Mouse (Mus musculus): ENCODE results near the gene Gstm7.
"Not testable (repeated sequence)": the region's sequence is repeated elsewhere in the genome, so short reads cannot be mapped to it uniquely, and the experiment has no call there.

Gene Gstm7

DNA sequence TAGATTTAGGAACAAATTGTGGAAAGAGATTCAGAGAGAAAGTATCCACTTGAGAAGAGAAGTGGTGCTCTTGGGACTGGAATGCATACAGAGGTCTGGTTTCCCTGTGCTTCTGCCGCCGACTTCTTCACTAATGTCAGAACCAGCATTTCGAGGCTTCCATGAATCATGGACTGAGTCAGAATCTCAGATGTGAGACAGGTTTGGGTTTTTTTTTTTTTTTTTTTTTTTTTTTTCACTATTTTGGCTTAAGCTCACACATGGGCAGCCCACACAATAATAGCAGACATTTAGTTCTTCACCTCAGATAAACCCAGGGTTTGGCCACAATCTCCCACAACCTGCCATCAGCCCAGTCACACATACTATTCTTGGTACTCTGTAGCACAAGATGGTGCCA lies 3.7 kb upstream of the Gstm7 start:
- no peak for DNase-seq (ENCODE audit: low spot score)

GRCm38 (mm10) chr3:107932128-107932527 lies 511 bp upstream of the Gstm7 start:
- no peak for DNase-seq (ENCODE audit: low spot score)

GRCm38 (mm10) chr3:107931134-107931533 lies 483 bp downstream of the Gstm7 start:
- DNase-seq (ENCODE audit: low spot score), result no peak

GRCm38 (mm10) chr3:107929731-107930130 lies 1.9 kb downstream of the Gstm7 start:
- DNase-seq (ENCODE audit: low spot score), result no peak

DNA sequence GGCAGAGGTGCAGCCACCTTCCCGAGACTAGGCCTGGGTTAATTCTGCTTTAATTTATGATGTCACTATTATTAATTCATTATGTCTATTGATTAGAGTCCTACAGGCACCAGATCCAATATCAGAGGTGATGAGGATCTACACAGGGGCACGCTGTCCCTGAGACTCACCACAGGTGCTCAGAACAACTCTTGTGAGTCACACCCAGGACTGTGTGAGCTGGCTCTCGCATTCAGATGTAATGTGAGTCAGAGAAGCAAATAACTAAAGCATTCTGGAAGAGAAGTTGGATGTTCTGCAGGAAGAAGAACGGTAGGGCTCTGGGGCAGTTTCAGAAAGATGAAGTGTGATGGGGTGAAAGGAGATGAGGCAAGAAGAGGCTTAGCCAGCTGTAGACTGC lies 2.4 kb downstream of the Gstm7 start:
- DNase-seq (ENCODE audit: low spot score), result no peak

- DNase-seq (ENCODE audit: low spot score), result no peak
Measured at GRCm38 (mm10) chr3:107928691-107929090, 2.9 kb downstream of the Gstm7 start.

DNA sequence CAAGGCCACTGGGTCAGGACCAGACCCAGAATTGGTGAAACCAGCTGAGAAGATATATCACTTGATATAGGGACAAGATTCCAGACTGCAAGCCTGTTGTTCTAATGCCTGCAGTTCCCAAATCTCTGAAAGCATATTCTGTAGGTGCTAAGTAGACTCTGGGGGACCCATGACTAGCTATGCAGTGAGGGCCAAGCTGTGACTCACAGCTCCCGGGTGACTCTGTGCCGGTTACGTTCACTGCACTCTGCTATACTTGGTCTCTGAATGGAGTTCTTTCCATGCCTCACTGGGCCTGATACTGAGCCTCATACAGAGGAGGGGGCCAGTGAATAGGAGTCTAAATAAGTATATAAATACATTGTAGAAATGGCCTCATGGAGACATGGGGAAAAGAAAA lies 3.8 kb downstream of the Gstm7 start:
- no peak for DNase-seq (ENCODE audit: low spot score)

GRCm38 (mm10) chr3:107925335-107925734 lies 6.3 kb downstream of the Gstm7 start:
- no peak for DNase-seq (ENCODE audit: low spot score)

DNA sequence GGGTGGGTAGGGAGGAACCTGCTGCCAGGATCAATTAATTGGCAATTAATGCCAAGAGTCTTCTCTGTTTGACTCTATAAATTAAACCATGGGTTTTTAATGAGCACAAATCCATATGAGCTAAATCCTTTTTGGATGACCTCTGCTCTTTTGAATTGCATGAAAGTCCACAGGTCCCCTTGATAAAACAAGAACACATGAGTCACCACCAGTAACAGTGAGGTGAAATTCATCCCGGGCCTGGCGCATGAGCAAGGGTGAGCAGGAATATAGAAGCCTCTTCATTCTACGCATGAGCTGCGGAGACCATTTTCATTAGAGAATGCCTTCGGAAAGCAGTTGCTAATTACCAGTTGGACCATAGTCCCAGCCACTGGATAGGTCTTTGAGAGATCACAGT lies 11.3 kb downstream of the Gstm7 start:
- DNase-seq (ENCODE audit: low spot score), result no peak

- DNase-seq (ENCODE audit: low spot score), result peak; percentile 73
Measured at GRCm38 (mm10) chr3:107917783-107918408, 13.7 kb downstream of the Gstm7 start.

DNA sequence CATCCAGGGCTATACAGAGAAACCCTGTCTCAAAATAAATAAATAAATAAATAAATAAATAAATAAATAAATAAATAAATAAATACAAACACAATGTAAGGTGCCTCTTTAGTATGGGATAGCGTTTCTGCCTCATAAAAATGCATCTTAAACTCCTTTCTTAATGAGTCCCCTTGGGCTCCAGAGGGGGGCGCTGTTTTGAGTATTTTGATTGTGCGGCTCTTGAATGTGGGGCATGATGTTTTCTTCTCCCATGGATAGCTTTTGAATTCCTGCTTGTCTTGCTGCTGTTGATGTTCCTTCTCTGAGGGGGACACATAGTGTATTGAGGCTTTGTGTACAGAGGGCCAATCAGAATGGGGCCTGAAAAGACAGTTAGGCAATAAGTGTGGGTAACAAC lies 14.5 kb downstream of the Gstm7 start:
- no peak for DNase-seq (ENCODE audit: low spot score)

DNA sequence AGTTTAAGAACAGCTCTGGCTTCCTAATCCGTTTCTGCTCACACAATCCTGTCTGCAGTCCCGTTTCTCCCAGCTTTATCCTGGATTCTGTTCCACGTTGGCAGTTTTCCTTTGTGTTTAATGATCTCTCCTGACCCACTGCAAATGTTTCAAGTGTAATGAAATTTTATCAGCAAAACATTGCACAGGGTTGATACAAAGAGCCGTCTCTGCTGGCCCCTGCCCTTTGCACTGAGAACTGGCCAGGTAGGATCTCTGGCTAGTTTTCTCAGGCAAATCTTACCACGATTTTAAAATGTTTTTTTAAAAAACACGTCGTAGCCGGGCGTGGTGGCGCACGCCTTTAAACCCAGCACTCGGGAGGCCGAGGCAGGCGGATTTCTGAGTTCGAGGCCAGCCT lies 14.9 kb downstream of the Gstm7 start:
- DNase-seq (ENCODE audit: low spot score), result no peak

DNA sequence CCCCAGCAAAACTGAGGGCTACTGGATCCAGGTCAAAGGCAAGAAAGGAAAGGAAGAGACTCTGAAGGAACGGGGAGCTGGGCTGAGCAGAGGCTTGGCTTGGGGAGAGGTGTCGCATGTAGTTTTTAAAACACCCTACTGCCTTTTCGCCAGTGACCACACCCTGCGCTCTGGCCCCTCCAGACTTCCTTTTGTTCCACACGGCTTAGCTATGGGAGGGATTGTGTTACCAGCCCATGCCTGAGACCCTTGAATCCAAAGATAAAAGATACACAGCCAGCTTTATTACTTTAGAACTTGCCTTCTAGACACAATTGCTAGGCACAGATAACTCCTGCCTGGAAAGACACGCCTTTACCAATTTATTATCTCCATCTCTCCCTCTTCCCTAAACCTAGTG lies 25.7 kb downstream of the Gstm7 start:
- no peak for DNase-seq (ENCODE audit: low spot score)

DNA sequence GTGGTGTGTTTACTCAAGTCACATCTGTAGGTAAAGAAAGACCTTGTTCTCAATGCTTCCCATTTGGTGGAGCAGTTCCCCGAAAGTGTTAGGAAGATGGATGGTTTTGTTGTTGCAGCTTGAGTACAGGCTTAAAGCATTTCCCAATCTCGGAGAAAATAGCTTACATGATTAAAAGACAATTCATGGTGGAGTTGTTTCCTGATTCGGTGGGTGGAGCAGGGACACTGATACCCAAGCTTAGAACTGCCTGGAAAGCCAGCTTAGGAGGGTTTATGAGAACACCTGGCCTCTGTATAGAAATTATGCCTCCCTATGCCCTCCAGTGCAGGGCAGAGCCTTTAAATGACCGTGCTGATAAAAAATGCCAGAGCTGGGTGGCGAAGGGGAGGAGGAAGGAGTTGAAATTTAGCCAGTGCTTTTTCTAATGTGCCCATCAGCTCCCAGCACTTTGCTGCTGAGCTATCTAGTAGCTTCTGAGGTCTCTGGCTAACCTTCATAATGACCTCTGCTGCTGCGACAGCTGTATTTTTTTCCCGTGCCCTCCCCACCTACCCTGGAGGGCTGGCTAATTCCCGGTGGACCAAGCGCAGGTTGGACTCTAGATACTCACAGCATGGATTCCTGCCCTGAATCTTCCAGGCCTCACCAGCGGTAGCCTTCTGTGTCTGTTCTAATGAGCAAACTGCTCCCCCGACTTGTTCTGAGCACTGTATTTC lies 30.5 kb downstream of the Gstm7 start:
- no peak for DNase-seq (ENCODE audit: low spot score)

GRCm38 (mm10) chr3:107898691-107899090 lies 32.9 kb downstream of the Gstm7 start:
- DNase-seq (ENCODE audit: low spot score), result no peak

DNA sequence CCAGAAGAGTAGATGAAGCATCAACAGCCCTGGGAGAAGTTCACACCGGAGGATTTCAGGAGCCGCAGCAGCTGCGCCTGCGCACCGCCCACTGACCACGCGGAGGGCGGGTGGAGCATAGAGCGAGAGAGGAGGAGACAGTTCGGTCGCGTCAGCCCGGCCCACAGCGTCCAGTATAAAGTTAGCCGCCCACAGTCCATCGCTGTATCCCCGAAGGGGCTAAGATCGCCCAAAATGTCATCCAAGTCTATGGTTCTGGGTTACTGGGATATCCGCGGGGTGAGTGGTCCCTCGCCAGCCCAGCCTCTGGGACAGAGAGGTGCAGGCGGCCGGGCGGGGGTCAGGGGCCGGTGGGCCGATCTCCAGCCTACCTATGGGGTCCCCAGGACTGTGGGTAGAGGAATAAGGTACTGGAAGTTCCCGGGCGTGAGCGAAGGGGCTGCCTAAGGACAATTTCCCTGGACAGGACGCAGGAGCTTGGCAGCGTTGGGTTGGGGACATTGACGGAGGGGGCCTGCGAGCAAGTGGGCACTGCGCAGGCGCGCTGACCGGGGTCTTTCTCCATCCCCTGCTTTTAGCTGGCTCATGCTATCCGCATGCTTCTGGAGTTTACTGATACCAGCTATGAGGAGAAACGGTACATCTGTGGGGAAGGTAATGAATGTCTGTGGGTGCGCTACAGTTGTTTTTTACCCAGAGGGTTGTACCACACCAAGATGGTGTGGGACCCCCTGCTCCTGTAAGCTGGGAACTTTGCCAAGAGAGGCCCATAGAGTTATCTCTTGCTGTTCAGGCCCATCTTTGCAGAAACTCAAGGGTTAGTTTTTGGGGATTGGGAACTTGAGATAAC lies 35.7 kb downstream of the Gstm7 start, which contains the start of gene Gstm5:
Gstm5 (plus strand) TSS at position 102 of the 850 bp plus-strand sequence.
- DNase-seq (ENCODE audit: low spot score), result peak; percentile 82

GRCm38 (mm10) chr3:107895194-107895719 lies 36.4 kb downstream of the Gstm7 start:
- no peak for DNase-seq (ENCODE audit: low spot score)

DNA sequence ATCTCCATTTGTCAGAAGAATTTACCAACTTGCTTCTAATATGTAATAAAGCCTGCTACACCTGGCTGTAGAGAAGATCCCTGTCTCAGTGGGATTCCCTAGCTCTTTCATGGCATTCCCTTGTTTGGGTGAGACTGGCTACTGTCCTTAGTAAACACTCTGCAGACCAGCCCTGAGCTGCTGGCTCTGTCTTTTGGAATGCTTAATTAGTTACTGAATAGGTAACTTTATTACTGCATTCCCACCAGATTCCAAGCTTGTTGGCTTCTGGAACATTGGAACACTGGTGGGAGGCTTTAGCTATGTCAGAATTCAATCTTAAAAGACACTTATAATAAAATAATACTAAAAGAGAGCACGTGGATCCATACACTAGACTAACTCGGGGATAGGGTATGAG lies 42.4 kb downstream of the Gstm7 start:
- DNase-seq (ENCODE audit: low spot score), result not testable (repeated sequence)

- DNase-seq (ENCODE audit: low spot score), result peak; percentile 91
Measured at GRCm38 (mm10) chr3:107887674-107888495, 43.7 kb downstream of the Gstm7 start.

DNA sequence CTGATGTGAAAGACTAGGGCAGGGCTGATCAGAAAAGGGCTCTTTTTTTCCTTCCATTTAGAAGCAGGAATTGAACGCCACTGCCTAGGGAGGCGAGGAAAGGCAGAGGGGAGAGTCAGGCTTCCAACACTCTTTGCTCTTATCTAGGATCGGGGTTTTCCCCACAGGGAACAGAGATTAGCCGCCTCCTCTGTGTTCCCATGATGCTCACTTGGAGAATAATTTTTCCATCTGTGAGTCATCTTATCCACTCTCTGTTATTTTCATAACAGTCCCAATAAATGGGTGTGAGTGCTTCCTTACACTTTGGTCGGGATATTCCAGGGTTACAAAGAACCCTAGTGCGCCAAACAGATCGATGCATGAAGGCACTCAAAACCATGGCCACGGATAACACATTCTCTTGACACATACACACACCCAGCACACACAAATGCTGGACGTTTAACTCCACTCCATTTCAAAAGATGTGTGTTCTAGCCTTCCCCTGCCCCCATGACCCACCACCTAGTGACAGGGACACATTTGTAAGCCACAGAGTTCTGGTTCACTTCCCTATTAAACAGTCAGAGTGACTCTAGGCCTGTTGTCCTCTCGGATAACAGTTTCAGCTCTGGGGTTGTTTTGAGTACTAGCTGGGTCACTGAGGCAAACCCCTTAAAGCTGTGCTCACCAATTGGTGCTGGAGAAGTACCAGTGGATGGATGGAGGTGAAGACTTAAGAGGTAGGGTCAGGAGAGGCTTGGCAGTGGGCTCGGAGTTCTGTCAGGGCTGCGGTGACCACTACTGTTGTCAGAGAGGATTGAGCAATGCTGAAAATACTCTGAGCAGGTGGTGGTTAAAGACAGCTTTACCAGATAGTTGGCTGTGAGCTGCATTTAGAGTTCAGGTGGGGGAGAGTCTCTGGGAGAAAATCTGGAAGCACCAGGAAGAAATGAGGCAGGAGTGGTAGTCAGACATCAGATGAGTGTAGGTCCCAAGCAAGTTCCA lies 53.6 kb downstream of the Gstm7 start:
- DNase-seq (ENCODE audit: low spot score), result no peak

All from adipocyte (in vitro differentiated cells).